Mouse (Mus musculus): ENCODE results near the gene Prrxl1. TPM values are rescaled to one million over a fixed set of nuclear protein-coding genes. Genes with fewer than 3 reads are reported as not detected.
A peak's percentile ranks its signal among the peaks of the same experiment; 100 is the strongest.

Gene Prrxl1
- 0.04 and 0.11 TPM in 2 replicates for polyA plus RNA-seq (2012; rRNA removed)

DNA sequence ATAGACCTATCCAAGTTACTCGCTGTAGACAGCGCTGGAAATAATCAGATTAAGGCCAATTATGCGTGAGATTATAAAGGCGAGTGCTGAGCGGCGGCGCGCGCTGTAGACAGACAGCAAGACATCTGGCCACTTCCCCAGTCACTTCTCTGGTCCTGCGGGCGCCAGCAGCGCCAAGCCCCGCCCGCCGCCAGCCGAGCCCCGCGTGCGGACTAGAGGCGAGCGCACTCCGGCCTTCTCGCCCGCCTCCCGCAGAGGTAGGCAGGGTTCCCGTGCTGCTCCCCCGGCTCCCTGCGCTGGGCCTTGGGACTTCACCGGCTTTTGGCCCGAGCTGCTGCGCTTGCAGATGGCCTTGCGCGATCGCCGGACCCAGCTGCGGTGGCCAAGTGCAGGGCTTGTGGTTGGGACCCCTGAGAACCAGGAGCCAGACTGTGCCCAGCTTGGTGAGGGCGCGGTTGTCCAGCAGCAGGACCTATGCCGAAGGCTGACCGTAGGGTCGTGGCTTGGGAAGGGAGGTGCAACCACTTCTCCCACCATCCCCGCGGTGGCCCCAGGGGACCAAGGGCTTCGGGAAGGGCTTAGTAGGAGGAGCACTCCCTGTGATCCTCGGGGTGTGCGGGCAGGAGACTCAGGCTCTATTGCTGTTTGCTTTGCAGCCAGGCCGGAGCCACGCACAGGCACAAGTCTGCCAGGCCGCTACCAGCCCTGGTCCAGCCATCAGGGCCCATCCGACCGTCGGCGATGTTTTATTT, at the start of gene Prrxl1:
Prrxl1 (plus strand) TSS at position 118 of the 752 bp plus-strand sequence.
- DNase-seq (ENCODE audit: extremely low spot score in 1 of 2, low spot score in 1 of 2) = no peak

DNA sequence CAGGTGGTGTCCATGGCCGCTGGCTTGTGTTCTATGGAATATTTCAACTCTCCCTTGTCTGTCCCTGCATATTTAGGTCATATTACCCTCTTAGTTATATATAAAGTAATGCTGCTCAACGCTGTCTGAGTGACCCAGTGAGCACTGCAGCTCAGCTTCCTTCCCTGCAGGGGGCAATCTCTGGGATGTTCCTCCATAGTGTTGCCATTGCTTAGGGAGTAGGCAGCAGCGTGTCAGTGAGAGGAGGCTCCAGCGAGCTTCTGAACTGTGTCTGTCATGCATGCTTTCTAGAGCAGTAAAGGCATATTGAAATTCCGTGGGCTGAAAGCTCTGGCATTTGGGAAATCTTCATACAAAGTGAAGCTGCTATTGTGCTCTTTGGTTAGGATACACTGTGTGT, 47.4 kb upstream of the Prrxl1 start:
- peak in 1 of 2 experiments; percentile 25 for DNase-seq (ENCODE audit: extremely low spot score in 1 of 2, low spot score in 1 of 2)

DNA sequence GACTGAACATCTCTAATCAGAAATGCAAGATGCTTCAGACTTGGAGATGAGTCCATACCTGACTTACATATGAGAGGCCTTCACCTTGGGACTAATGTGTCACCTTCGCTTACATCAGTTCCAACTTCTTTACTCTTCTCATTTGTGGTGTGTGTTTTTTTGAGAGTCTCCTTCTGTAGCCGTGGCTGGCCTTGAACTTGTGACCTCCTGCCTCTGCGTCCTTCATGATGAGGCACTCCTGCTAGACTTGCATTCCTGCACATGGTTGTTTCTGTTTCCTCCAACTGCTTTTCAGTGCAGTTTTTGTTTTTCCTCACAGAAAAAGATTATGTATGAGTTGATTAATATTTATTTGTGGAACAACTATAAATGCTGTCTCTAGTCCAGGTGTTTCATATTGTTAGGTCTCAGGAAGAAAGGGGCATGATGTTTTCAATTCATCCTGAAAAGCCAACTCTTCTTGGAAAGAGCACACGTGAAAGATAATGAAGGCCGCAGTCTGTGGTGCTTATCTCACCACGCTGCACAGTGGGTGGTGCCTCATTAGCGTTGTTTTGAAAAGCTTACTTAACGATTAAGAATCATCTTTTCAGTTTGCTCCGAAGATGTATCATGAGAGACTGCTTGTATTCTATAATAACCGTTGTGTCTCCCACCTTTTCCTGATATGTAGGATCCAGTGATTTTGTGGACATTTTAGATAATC, 45.9 kb upstream of the Prrxl1 start:
- no peak for DNase-seq (ENCODE audit: extremely low spot score in 1 of 2, low spot score in 1 of 2)

DNA sequence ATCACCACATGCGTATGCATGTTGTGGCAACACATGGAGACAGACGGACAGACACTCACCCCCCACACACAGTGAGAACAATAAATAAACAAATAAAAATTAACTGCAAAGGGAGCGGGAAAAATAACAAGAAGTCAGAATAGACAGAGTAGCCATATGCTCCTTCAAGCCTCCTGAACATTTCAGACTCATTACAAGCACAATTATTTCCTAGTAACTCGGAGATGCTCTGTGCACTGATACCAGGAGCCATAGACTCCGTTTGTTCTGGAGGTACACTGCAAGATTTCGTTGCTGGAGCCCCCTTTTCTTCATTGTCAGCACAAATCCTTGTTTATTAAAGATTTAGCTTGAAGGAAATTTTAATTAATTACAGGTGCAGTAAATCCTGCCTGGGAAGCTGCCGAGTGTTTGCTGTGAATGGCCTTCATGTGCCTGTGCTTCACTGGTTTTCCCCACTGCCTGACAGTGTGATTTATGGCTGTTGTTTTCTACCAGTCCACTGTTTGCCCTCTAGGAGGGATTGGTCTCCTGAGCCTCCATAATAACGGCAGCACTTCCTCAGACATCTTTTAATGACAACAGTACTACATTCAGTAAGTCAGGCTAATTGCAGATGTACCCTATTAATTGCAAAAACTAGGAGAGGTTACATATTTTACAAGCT, 44.2 kb upstream of the Prrxl1 start:
- no peak for DNase-seq (ENCODE audit: extremely low spot score in 1 of 2, low spot score in 1 of 2)

DNA sequence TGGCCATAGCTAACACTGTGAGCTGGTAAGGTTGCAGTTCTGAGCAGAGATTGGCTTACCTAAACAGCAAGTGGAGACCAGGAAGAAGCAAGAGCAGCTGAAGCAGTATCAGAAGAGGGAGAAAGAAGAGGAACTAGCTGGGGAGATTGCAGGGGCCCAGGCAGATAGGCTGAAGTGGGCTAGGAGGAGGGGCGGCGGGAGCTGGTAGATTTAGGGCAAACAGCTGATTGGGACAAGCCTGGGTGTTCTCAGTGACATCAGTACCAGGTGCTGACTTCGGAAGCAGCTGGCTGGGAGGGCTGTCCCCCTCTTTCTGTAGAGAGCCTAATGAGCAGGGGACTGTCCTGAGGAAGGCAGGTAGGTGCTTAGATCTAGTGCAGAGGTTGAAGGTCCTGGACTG, 37.8 kb upstream of the Prrxl1 start:
- DNase-seq (ENCODE audit: extremely low spot score in 1 of 2, low spot score in 1 of 2) = no peak

DNA sequence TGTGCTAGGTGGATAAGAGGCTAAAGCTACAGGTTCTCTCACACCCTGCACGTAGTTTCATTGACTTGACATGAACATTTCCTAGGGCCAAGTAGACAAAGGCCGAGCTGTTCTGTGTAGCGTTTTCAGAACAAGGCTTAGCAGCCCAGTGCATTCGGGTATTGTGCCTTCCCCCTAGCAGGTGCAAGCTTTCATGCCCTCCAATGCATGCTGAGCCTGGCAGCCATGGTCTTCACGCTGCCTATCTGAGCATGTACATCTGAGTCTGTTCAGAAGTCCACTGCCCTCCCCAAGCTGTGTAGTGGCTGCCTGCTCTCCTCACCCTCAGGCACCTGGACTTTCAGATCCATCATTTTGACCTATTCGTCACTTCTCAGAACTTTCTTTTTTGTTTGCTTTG, 35.5 kb upstream of the Prrxl1 start:
- no peak for DNase-seq (ENCODE audit: extremely low spot score in 1 of 2, low spot score in 1 of 2)

DNA sequence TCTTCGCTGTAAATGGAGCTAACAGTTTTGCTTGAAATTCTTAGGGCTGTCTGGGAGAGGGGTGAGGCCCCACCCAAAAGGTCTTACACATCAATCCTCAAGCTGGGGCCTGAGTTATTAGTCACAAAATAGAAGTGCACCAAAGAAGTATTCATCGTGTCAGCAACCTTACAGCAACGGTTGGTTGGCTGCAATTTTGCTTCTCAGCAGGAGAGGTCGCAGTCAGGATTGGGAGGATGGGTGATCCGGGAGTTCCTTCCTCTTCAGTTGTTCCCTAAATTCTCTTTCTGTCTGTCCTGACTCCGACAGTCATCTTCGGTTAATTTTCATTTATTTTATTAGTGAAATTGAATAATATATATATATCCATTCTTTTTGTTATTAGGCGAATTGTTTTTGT, 26.7 kb upstream of the Prrxl1 start:
- peak in 1 of 2 experiments; percentile 13 for DNase-seq (ENCODE audit: extremely low spot score in 1 of 2, low spot score in 1 of 2)

DNA sequence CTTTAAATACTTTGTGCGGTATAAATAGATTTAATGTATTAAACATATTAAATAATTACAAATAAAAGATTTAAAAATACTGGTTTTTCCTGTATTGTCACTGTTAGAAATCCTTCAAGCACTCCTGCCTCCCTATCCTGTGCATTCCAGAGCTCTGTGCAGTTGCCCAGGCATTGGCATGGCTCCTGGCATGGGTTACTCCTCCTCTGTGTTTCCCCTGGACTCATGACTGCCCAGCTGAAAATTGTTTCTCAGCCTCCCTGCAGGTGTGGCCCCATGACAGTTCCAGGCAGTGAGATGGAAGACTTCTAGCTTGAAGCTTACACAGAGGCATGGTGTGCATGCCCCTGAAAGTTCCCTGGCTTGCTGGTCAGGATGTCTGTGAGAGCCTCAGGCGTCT, 20.8 kb upstream of the Prrxl1 start:
- no peak for DNase-seq (ENCODE audit: extremely low spot score in 1 of 2, low spot score in 1 of 2)

DNA sequence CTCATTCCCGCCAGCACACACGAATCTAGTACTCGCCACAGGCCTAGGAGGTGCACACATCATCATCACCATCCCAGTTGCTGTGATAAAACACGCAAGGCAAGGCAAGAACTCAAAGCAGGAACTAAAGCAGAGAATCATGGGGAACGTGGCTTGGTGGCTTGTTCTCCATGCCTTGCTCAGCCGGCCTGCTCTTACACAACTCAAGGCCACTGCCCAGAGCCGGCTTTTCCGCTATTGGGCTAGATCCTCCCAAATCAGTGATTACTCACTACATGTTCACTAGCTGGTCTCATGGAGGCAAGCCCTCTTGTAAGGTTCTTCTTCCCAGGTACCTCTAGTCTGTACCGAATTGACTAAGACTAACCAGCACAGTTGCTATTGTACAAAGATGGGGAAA, 15.5 kb upstream of the Prrxl1 start:
- no peak for DNase-seq (ENCODE audit: extremely low spot score in 1 of 2, low spot score in 1 of 2)

DNA sequence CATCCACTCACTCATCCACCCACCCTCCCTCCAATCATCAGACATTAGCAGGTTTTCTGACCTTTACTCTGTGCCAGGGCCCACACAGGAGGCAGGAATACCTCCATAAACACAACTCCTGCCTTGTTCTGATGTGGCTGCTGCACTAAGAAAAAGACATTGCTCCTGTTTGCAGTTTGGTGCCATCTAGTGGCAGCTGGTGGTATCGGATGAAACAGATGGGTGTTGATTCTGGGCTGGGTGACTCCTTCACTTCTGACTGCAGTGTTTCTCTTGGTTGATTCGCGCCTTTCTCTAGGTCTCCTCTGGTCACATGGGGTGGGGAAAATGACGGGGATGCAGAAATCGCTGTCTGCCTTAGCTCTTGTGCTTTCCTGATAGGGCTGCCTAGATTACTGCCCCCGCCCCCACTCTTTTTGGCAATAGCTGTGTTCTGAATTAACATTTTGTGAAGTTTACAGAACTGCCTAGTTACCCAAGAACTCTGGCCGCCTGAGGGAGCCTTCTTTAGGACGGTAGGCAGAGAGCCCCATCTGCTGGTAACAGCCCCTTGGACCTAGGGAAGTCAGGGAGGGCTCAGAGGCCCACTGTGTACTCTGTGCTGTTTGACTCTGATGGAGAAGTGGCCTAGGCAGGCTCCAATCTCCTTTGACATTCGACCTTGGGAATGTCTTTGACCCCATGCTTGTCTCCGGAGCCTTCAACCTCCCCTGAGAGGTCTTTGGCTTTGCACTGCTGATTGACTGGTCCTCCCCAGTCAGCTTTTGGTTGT, 12.0 kb upstream of the Prrxl1 start:
- peak; percentile 41 to 86 for DNase-seq (ENCODE audit: extremely low spot score in 1 of 2, low spot score in 1 of 2)

DNA sequence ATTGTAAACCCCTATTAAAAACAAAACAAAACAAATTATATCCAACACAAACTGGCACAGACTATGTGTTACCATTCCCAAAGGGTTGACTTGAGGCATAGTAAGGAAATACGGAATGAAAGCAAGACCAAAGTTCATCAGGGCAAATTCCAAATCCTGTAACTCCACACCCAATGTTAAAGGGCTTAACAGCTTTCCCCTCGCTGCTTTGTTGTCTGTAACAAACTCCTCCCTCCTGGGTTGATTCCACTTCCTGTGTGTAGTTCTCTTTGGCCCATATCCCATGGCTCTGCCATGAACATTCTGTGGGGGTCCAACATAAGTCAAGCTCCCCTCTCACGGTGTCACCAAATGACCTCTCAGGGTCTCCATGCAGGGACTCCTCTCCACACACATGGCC, 8.8 kb upstream of the Prrxl1 start:
- DNase-seq (ENCODE audit: extremely low spot score in 1 of 2, low spot score in 1 of 2) = no peak

DNA sequence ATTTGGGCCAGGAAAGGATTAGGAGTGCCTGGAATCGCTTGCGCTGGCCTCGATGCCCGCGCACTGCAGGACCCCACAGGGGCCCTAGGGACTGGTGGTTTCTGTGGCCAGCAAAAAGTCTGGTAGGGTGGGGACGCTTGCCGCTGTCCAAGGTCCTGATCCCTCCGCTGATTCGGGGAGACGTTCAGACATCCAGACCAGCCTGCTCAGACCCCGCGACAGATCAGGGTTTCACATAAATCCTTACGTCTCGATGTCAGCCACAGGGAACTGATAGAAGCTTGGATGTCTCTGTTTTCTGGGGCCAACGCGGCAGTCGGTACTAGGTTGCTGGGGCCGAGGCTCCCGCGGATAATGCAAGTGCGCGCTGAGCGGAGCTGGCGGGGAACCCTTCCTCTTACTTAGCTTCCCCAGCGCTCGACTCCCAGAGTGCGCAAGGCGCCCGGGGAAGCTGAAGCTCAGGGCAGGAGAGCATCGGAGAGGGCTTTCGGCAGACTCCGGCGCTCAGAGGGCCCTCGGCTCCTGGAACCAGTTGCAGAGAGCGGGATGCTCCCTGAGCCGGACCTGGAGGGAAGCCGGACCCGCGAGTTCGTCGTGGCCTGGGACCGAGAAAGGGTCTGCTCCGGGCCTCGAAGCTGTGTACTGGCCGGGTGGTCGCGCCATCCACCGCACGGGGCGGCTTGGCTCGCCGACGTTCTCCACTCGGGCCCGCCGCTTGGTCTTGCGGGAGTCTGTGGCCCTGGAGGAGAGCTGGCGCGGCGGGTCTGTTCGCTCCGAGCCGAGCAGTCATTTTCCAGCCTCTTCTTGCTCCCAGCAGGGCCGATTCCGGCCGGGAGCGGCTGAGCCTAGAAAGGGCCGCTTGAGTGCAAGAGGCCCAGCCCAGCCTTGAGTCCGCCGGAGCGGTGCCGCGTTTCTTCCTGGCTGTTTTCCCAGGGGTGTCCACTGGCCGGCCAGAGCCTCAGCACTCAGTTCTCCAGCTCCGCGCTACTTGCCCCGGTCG, 1.7 kb upstream of the Prrxl1 start:
- DNase-seq (ENCODE audit: extremely low spot score in 1 of 2, low spot score in 1 of 2) = peak in 1 of 2 experiments; percentile 33

DNA sequence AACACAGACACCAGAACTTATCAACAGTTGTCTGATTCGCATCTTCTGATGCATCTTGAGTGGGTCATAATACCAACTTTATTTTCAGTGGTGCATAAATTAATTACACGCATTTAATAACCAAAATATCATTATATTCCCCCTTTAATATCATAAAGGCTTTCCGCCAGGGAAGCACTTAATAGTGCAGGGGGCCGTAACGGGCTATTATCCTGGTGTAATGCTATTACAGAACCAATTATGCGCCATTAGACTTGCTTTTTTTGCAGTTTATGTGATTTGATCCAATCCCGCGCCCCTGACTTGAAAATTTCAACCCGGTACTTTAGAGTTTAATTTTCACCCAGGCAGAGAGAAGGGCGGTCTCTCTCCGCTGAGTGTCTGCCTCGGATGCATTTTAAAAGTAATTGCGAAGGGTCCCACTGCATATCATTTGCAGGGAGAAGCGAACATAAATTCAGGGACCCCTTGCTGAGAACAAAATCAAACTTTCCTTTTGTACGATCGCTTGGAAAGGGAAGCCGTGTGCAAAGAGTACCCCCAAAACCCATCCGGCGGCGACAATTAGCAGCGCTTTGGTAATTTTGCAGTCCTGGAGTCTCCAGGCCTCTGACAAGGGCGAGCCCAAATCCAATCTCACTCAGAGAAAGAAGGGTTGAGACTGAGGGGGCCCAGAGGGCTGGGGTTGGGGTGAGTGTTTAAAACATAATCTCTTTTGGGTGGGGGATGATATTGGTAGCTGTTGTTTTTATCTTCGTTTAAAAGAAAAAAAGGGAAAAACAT, 579 bp upstream of the Prrxl1 start:
- no peak for DNase-seq (ENCODE audit: extremely low spot score in 1 of 2, low spot score in 1 of 2)

DNA sequence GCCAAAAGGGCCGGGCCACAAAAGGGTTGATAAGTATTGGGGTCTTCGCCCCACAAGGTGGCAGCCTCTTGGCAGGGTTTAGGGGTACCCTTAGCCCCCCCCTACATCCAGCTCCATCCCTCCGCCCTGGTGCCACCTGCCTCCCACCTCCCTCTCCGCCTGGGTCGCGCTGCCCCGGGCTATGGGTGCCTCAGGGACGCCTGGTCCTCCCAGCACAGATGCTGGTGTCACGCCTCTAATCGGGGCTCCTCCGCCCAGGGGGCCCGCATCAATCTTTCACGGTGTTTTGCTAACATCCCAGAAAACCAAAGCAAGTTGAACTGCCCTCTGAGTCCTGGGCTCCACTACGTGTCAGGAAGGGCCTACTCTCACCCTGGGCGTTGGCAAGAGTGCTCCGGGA, 903 bp downstream of the Prrxl1 start:
- no peak for DNase-seq (ENCODE audit: extremely low spot score in 1 of 2, low spot score in 1 of 2)

DNA sequence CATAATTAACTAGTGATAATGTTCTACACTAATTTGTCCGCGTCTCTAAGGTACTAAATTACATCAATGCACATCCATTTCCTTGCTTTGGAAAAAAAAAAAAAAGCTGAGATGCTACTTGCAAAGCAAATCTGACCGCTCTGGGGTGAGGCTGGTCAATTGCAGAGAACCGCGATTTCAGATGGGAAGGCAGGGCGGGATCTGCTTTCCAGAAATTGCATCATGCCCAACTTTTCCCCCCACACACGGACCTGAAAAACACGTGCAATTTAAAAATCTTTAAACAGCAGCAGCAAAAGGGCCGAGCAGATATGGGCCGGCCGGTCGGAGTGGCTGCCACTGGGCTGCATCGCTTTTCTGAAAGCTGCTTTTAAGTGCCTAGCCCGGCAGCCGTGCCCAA, 6.3 kb downstream of the Prrxl1 start:
- DNase-seq (ENCODE audit: extremely low spot score in 1 of 2, low spot score in 1 of 2) = no peak

DNA sequence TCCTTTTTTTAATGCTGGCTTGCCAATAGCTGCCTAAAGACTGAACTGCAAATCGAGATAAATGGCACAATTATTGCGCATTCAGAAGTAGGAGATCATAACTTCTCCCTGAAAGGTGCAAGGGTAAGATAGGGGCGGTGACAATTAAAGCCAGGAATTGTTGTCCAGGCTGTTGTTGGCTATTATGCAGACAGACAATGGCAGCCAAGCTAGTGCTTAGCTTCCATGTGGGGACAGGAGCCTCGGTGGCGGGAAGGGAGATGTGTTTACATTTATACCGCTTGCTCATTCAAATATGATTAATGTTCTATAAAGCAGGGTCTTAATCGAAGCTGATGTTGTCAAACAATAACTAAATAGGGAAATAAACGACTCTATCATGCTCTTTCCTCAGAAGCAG, 7.1 kb downstream of the Prrxl1 start:
- no peak for DNase-seq (ENCODE audit: extremely low spot score in 1 of 2, low spot score in 1 of 2)

DNA sequence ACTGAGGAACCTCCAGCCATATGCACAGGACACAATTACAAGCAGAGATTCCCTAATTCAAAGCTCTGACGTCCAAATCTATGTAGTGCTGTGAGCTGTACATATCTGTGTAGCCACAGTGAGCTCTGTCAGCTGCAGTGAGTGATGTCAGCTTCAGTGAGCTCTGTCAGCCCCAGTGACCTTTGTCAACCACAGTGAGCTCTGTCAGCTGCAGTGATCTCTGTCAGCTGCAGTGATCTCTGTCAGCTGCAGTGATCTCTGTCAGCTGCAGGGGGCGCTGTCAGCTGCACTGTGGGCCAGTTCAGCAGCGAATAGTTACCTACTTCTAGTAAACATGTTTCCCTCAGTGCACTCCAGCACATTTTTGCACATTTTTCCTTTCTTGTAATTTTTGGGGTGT, 10.2 kb downstream of the Prrxl1 start:
- peak in 1 of 2 experiments; percentile 71 for DNase-seq (ENCODE audit: extremely low spot score in 1 of 2, low spot score in 1 of 2)

DNA sequence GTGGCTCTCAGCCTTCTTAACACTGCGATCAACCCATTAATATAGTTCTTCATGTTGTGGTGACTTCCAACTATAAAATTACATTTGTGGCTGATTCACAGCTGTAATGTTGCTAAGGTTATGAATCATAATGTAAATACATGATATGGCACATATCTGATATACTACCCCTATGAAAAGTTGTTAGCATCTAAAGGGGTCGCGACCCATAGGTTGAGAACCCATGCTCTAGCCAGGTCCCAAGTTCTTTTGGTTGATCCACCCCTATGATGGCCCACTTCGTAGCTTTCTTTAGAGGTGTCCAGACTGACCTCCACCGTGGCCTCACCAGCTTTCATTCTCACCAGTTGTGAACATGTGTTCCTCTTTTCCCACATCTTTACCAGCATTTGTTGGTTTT, 18.0 kb downstream of the Prrxl1 start:
- no peak for DNase-seq (ENCODE audit: extremely low spot score in 1 of 2, low spot score in 1 of 2)

DNA sequence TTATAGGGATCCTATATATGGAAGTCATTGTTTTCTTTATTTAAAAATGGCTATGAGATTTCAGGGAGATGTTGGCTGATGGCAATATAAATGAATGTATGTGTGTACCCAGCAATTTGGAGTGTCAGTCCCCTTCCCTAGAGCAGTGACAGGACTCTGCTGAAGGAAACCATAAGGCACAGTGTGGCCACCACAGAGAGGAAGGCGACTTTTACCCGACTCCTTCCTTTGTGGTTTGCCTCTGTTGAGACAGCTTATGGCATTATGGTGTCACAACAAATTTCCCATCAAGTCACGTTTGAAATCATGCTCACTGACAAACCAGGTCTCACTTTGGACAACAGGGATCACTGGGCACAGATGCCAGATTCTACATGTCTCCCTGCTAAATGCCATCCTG, 25.0 kb downstream of the Prrxl1 start:
- DNase-seq (ENCODE audit: extremely low spot score in 1 of 2, low spot score in 1 of 2) = no peak
